Mouse (Mus musculus) kidney, adult 2 months (tissue): ENCODE measurements at regions not wholly inside any gene's neighbourhood (a gene's known extent, or its start where the extent isn't known, plus 50 kb on each side); places are given as distances from the start of the nearest gene placed in this dataset.

Experiments used
- CTCF ChIP-seq: fragments of 200-500 bp; conservative IDR thresholded peaks from 2 replicates; pipeline ENCODE4 v1.5.1; 2011; ENCODE audit warnings: low read depth, mild to moderate bottlenecking, control low read depth, low read length, moderate library complexity, mixed read lengths; ENCODE audit not compliant: insufficient read depth, insufficient read length
- POLR2A ChIP-seq: fragments of 200-500 bp; IDR thresholded peaks from one replicate; pipeline ENCODE4 v1.6.1; 2011; ENCODE audit warnings: low read depth, low read length, control low read depth

GRCm38 (mm10) chr10:43648186-43648585 is 70.1 kb downstream of the Cd24a start:
- TF ChIP-seq CTCF (no peak), POLR2A (no peak)
